In the genomic region with DNA sequence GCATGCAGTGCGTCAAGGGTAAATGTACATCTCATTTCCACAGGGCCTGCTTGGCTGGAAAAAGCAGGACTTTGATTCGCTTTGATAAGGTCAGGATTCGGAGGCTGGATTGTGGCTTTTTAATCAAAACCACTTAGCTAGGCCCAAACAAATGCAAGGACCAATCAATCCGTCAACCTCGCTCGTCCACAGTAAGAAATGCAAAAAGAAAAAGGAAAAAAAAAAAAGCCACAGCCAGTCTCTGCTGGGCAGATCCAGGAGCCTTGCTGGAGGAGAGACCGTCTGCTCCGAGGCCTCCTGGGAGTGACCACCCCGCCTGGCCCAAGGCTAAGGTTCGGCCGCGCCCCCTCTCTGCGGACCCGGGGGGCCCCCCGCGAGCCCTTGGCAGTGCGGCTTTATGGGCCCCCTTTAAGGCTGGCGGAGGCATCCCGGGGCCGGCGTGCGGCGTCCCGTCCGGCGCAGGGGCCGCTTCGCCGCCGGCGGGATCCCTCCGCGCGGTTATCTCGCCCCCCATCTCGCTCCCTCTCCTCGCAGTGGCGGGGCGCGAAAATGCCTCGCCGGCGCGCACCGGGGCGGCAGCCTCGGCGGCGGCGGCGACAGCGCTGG, we compare ENCODE assay signal across 9 mouse cellular contexts. TPM values are rescaled to one million over a fixed set of nuclear protein-coding genes. Genes with fewer than 3 reads are reported as not detected.
DNase-seq lines count a peak whose midpoint lies in the region; ATAC-seq lines count a peak whose summit lies in the region.
"Had no signal": no experiment of that assay in that cellular context is flagged by ENCODE, and none has a peak within 500 bp of the region (broad histone marks: within the 10 kb centered on the region; RNA-seq: fewer than 3 reads in every experiment).

Hoxd8 (plus strand) TSS at position 223 of the 606 bp plus-strand sequence.

- under 1% methylated on average over 43 of the region's 52 CpGs for WGBS in neural tube, embryonic 14.5 days

- H3K27ac ChIP-seq in neural tube, embryonic 14.5 days (ENCODE audit: low read depth, low read length): peak within 1 kb of the TSS; percentile 100

- peak within 1 kb of the TSS; percentile 99 for H3K9ac ChIP-seq in neural tube, embryonic 14.5 days (replicated peaks; ENCODE audit: low read depth, low read length)

- no peaks in the 10 kb centered on the region for H3K9me3 ChIP-seq in neural tube, embryonic 14.5 days (ENCODE audit: control insufficient read depth, low read length)

- peak; percentile 52 for ATAC-seq in neural tube, embryonic 14.5 days (ENCODE audit: low read depth)

- H3K4me3 ChIP-seq in neural tube, embryonic 14.5 days (ENCODE audit: low read depth, low read length): peak within 1 kb of the TSS; percentile 77
- H3K4me3 ChIP-seq: erythroblast, embryonic 14.5 days had no signal

- H3K27me3 ChIP-seq in neural tube, embryonic 14.5 days (ENCODE audit: control insufficient read depth, insufficient read depth, low read length): no peaks in the 10 kb centered on the region

- H3K4me1 ChIP-seq in neural tube, embryonic 14.5 days (ENCODE audit: control insufficient read depth, insufficient read depth, low read length): peaks cover 24% of the 10 kb centered on the region; the same call in 1 of the 2 replicates

- peak within 1 kb of the TSS; percentile 75 for H3K4me2 ChIP-seq in neural tube, embryonic 14.5 days (ENCODE audit: low read depth, low read length)

- no peaks in the 10 kb centered on the region for H3K36me3 ChIP-seq in neural tube, embryonic 14.5 days (ENCODE audit: control insufficient read depth, insufficient read depth, low read length)

- peak; percentile 91 for DNase-seq in embryo, embryonic 11 days
- DNase-seq in embryo, embryonic 10.5 days (ENCODE audit: low spot score): no peak
- DNase-seq in adrenal gland, postnatal 14 days: peak; percentile 91
- DNase-seq in gastrocnemius, postnatal 4 days (ENCODE audit: low spot score in 2 of 2): peak in 1 of 2 experiments; percentile 81
- DNase-seq in kidney, postnatal 25 days: peak; percentile 86 to 95
- DNase-seq in frontal cortex, postnatal 25 days (ENCODE audit: low spot score in 2 of 2): no peak
- DNase-seq in layer of hippocampus, postnatal 10 days (ENCODE audit: low spot score in 2 of 2): no peak

RNA-seq across cellular contexts. Expression of gene Hoxd8, which starts in this region (rescaled TPM):
- total RNA-seq in adrenal gland, postnatal 14 days (2021): 24.6 and 24.9 TPM in 2 replicates
- 10 to 100 TPM; 35.9 to 41.6 TPM for total RNA-seq in gastrocnemius, postnatal 4 days (2021)
- polyA plus RNA-seq in neural tube, embryonic 14.5 days (2014; fragmentation: Nextera tagmentation; extraction: Ambion mirVana): 19.9 and 23.6 TPM in 2 replicates
- under 1 TPM in 1 of 2 experiments, not detected in 1; 0.23 TPM for total RNA-seq in layer of hippocampus, postnatal 10 days (2021)
- polyA plus RNA-seq: erythroblast, embryonic 14.5 days had no signal

Comparison
In these comparisons a context has a peak if more than half of its experiments do, and no peak if none do; other contexts are left out.
1. RNA of gene Hoxd8 (total RNA-seq): 35.9 to 41.6 TPM in gastrocnemius, postnatal 4 days and 24.6 to 24.9 TPM in adrenal gland, postnatal 14 days; 0.23 TPM in layer of hippocampus, postnatal 10 days; every median in the first group is over 10 times any median in the second.
2. DNase-seq: peak in embryo, embryonic 11 days (single experiment), adrenal gland, postnatal 14 days (single experiment) and kidney, postnatal 25 days (2 of 2); none in embryo, embryonic 10.5 days (single experiment), frontal cortex, postnatal 25 days (0 of 2) and layer of hippocampus, postnatal 10 days (0 of 2).